Mouse (Mus musculus) liver, postnatal 0 days (tissue): ENCODE results near the gene Raph1.

ENCODE experiments used
- CTCF ChIP-seq: sonication (generic); IDR thresholded peaks from 2 replicates; pipeline ENCODE4 v1.5.1; 2016; ENCODE audit warnings: antibody characterized with exemption, low read depth
- EP300 ChIP-seq: IDR thresholded peaks from 2 replicates; pipeline ENCODE4 v1.6.1; 2016; ENCODE audit warnings: antibody characterized with exemption, low read depth, mild to moderate bottlenecking

DNA sequence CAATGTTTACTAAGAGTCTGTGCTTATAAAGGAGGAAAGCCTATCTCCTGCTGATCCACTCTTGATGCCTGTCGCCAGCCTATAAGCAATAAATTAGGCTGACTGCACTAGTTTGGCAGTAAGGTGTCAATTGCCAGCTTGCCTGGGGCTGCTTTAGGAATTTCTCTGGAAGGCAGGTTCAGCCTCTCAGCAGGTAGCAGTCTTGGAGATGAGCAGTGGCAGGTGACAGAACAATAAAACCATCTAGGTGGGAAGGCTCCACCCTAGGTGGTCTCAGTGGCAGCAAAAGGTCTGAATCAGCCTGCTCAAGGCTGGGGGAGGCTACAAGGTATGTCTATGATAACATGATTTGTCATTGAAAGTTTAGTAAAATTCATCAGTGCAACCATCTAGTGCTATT, 134.4 kb downstream of the Raph1 start:
- TF ChIP-seq CTCF: no peak
- TF ChIP-seq EP300: no peak
